Mouse (Mus musculus) hindbrain, embryonic 16.5 days (tissue): ENCODE results near the gene Cyp1a1. TPM values are rescaled to one million over a fixed set of nuclear protein-coding genes. Genes with fewer than 3 reads are reported as not detected.

ENCODE experiments used
- ATAC-seq: fragments of 200-750 bp; cut with Nextera tagmentation; 2 replicates; pipeline ENCODE4 v1.8.0; 2017; ENCODE audit warnings: moderate TSS enrichment, moderate library complexity
- H3K27ac ChIP-seq: fragments of 300-500 bp; sonication (generic); 2 replicates; pipeline ENCODE4 v1.5.1; 2014; ENCODE audit warnings: low read depth, mild to moderate bottlenecking, control low read depth, low read length, moderate library complexity
- H3K27me3 ChIP-seq: fragments of 300-500 bp; sonication (generic); replicated peaks from 2 replicates; pipeline ENCODE4 v1.6.1; 2014; ENCODE audit warnings: low read length; ENCODE audit not compliant: control insufficient read depth, insufficient read depth
- H3K36me3 ChIP-seq: fragments of 300-500 bp; sonication (generic); 2 replicates; pipeline ENCODE4 v1.6.1; 2014; ENCODE audit warnings: mild to moderate bottlenecking, low read length, moderate library complexity, mixed read lengths; ENCODE audit not compliant: control insufficient read depth, insufficient read depth
- H3K4me1 ChIP-seq: fragments of 300-500 bp; sonication (generic); 2 replicates; pipeline ENCODE4 v1.6.1; 2014; ENCODE audit warnings: low read depth, low read length; ENCODE audit not compliant: control insufficient read depth, insufficient read depth
- H3K4me2 ChIP-seq: fragments of 300-500 bp; sonication (generic); 2 replicates; pipeline ENCODE4 v1.6.1; 2014; ENCODE audit warnings: mild to moderate bottlenecking, low read length, control low read depth, moderate library complexity
- H3K4me3 ChIP-seq: fragments of 300-500 bp; sonication (generic); 2 replicates; pipeline ENCODE4 v1.5.1; 2014; ENCODE audit warnings: mild to moderate bottlenecking, low read length, control low read depth, moderate library complexity
- H3K9ac ChIP-seq: fragments of 300-500 bp; sonication (generic); 2 replicates; pipeline ENCODE4 v1.6.1; 2014; ENCODE audit warnings: low read depth, mild to moderate bottlenecking, control low read depth, low read length, moderate library complexity
- H3K9me3 ChIP-seq: fragments of 300-500 bp; sonication (generic); 2 replicates; pipeline ENCODE4 v1.6.1; 2014; ENCODE audit warnings: mild to moderate bottlenecking, low read length, moderate library complexity; ENCODE audit not compliant: control insufficient read depth
- WGBS: fragments of 180-500 bp; shearing (Covaris S2); extraction: QIAGEN DNeasy Blood & Tissue Kit; methylation state at CpG from one replicate; pipeline ENCODE4 v1.1.7; 2014; 5-methylcytosine and 5-hydroxymethylcytosine counted together
- polyA plus RNA-seq: library from polyadenylated mRNA; unstranded; fragments of >200 nt; fragmentation: Nextera tagmentation; extraction: Ambion mirVana; gene quantifications from 2 replicates; pipeline ENCODE4 v1.2.1, GENCODE M21; 2015

Gene Cyp1a1
- polyA plus RNA-seq, 1 experiment from 2014 or later = 0.13 TPM

- WGBS = under 1% methylated on average over 18 of the region's 18 CpGs
- peaks cover 50% of the 10 kb centered on the region for H3K4me1 ChIP-seq
These were observed 43.2 kb upstream of the Cyp1a1 start for GRCm38 (mm10) chr9:57644442-57644943.

GRCm38 (mm10) chr9:57644944-57645893, 42.5 kb upstream of the Cyp1a1 start:
- WGBS = 1% methylated on average over 60 of the region's 85 CpGs
- Histone ChIP-seq H3K27me3 (no peaks in the 10 kb centered on the region), H3K4me3 (peak overlapping the region; percentile 96)

More at GRCm38 (mm10) chr9:57644442-57644943, 43.2 kb upstream of the Cyp1a1 start:
- peak overlapping the region; percentile 96 for H3K4me3 ChIP-seq
- H3K27ac ChIP-seq = peak overlapping the region; percentile 93
- peak; percentile 3; the same call in 1 of the 2 replicates for ATAC-seq
- H3K27me3 ChIP-seq = no peaks in the 10 kb centered on the region
- no peaks in the 10 kb centered on the region for H3K36me3 ChIP-seq
- H3K4me2 ChIP-seq = peak overlapping the region; percentile 98
- peak overlapping the region; percentile 100 for H3K9ac ChIP-seq
- H3K9me3 ChIP-seq = no peaks in the 10 kb centered on the region

GRCm38 (mm10) chr9:57646551-57647103, 41.1 kb upstream of the Cyp1a1 start:
- no peaks in the 10 kb centered on the region for H3K36me3 ChIP-seq
- no peak overlapping the region for H3K4me3 ChIP-seq
- no peak overlapping the region for H3K4me2 ChIP-seq
- H3K9ac ChIP-seq = no peak overlapping the region
- WGBS = 70% methylated on average over 12 of the region's 12 CpGs
- peaks cover 32% of the 10 kb centered on the region for H3K4me1 ChIP-seq
- H3K27ac ChIP-seq = no peak overlapping the region
- H3K9me3 ChIP-seq = no peaks in the 10 kb centered on the region
- no peaks in the 10 kb centered on the region for H3K27me3 ChIP-seq
- ATAC-seq = no peak

More at GRCm38 (mm10) chr9:57644944-57645893, 42.5 kb upstream of the Cyp1a1 start:
- H3K4me1 ChIP-seq = peaks cover 43% of the 10 kb centered on the region
- no peaks in the 10 kb centered on the region for H3K9me3 ChIP-seq
- ATAC-seq = peak; percentile 89
- H3K4me2 ChIP-seq = peak overlapping the region; percentile 98
- H3K27ac ChIP-seq = peak overlapping the region; percentile 93
- no peaks in the 10 kb centered on the region for H3K36me3 ChIP-seq
- peak overlapping the region; percentile 100 for H3K9ac ChIP-seq

- H3K4me2 ChIP-seq = no peak overlapping the region
- H3K4me1 ChIP-seq = peaks cover 23% of the 10 kb centered on the region
- 74% methylated on average over 4 of the region's 4 CpGs for WGBS
- no peaks in the 10 kb centered on the region for H3K9me3 ChIP-seq
- no peak overlapping the region for H3K4me3 ChIP-seq
- ATAC-seq = no peak
- no peaks in the 10 kb centered on the region for H3K27me3 ChIP-seq
- no peak overlapping the region for H3K27ac ChIP-seq
- H3K36me3 ChIP-seq = no peaks in the 10 kb centered on the region
- H3K9ac ChIP-seq = no peak overlapping the region
These were observed 40.2 kb upstream of the Cyp1a1 start for GRCm38 (mm10) chr9:57647286-57648108.

GRCm38 (mm10) chr9:57650130-57650785, 37.5 kb upstream of the Cyp1a1 start:
- Histone ChIP-seq H3K27me3 (no peaks in the 10 kb centered on the region), H3K4me3 (no peak overlapping the region), H3K36me3 (no peaks in the 10 kb centered on the region), H3K27ac (no peak overlapping the region; the same call in 1 of the 2 replicates), H3K9ac (no peak overlapping the region), H3K9me3 (no peaks in the 10 kb centered on the region), H3K4me2 (no peak overlapping the region), H3K4me1 (peaks cover 3% of the 10 kb centered on the region; the same call in 1 of the 2 replicates)
- WGBS = 92% methylated on average over 6 of the region's 6 CpGs
- no peak; the same call in 1 of the 2 replicates for ATAC-seq

GRCm38 (mm10) chr9:57650786-57651311, 36.9 kb upstream of the Cyp1a1 start:
- H3K4me3 ChIP-seq = no peak overlapping the region
- peaks cover 6% of the 10 kb centered on the region for H3K4me1 ChIP-seq
- no peaks in the 10 kb centered on the region for H3K27me3 ChIP-seq
- no peak overlapping the region; the same call in 1 of the 2 replicates for H3K4me2 ChIP-seq
- peak; percentile 46 for ATAC-seq
- WGBS = 28% methylated on average over 6 of the region's 6 CpGs
- H3K9me3 ChIP-seq = no peaks in the 10 kb centered on the region
- no peaks in the 10 kb centered on the region for H3K36me3 ChIP-seq
- no peak overlapping the region for H3K9ac ChIP-seq
- H3K27ac ChIP-seq = no peak overlapping the region; the same call in 1 of the 2 replicates

GRCm38 (mm10) chr9:57652351-57652750, 35.4 kb upstream of the Cyp1a1 start:
- peaks cover 7% of the 10 kb centered on the region for H3K4me1 ChIP-seq
- no peak overlapping the region for H3K9ac ChIP-seq
- no peaks in the 10 kb centered on the region for H3K27me3 ChIP-seq
- no peaks in the 10 kb centered on the region for H3K9me3 ChIP-seq
- 68% methylated on average over 9 of the region's 9 CpGs for WGBS
- no peaks in the 10 kb centered on the region for H3K36me3 ChIP-seq
- ATAC-seq = no peak
- no peak overlapping the region for H3K4me3 ChIP-seq
- H3K27ac ChIP-seq = no peak overlapping the region
- no peak overlapping the region for H3K4me2 ChIP-seq

GRCm38 (mm10) chr9:57652855-57653254, 34.9 kb upstream of the Cyp1a1 start:
- H3K27me3 ChIP-seq = no peaks in the 10 kb centered on the region
- H3K4me3 ChIP-seq = no peak overlapping the region
- ATAC-seq = no peak
- no peaks in the 10 kb centered on the region for H3K9me3 ChIP-seq
- H3K4me2 ChIP-seq = no peak overlapping the region
- H3K4me1 ChIP-seq = peaks cover 7% of the 10 kb centered on the region
- H3K9ac ChIP-seq = no peak overlapping the region
- H3K36me3 ChIP-seq = no peaks in the 10 kb centered on the region
- 14% methylated on average over 3 of the region's 3 CpGs for WGBS
- no peak overlapping the region for H3K27ac ChIP-seq
